Mouse (Mus musculus) skeletal muscle tissue, adult 2 months (tissue): ENCODE measurements around the gene Inf2.

Experiments used
- DNase-seq: peaks from one replicate; pipeline ENCODE4 v3.0.0-alpha.2; 2012; ENCODE audit warnings: low read depth, low spot score

The Inf2 gene

GRCm38 (mm10) chr12:112627097-112627881, 38.7 kb downstream of the Inf2 start:
- no peak for DNase-seq

GRCm38 (mm10) chr12:112628197-112628596, 39.6 kb downstream of the Inf2 start:
- no peak for DNase-seq

- peak; percentile 98 for DNase-seq
Measured at GRCm38 (mm10) chr12:112628928-112629721, 40.5 kb downstream of the Inf2 start.

GRCm38 (mm10) chr12:112630029-112630428, 41.4 kb downstream of the Inf2 start:
- peak; percentile 94 for DNase-seq

GRCm38 (mm10) chr12:112630796-112631195, 42.2 kb downstream of the Inf2 start:
- no peak for DNase-seq

GRCm38 (mm10) chr12:112631472-112631871, 42.9 kb downstream of the Inf2 start:
- no peak for DNase-seq

- DNase-seq: no peak
Measured at GRCm38 (mm10) chr12:112632084-112632777, 43.6 kb downstream of the Inf2 start.

- DNase-seq: no peak
Measured at GRCm38 (mm10) chr12:112632907-112633306, 44.3 kb downstream of the Inf2 start.

- DNase-seq: no peak
Measured at GRCm38 (mm10) chr12:112633686-112634085, 45.1 kb downstream of the Inf2 start.

GRCm38 (mm10) chr12:112639526-112639925, 50.9 kb downstream of the Inf2 start:
- no peak for DNase-seq

- no peak for DNase-seq
Measured at GRCm38 (mm10) chr12:112643126-112643525, 54.5 kb downstream of the Inf2 start.

GRCm38 (mm10) chr12:112644180-112644854, 55.7 kb downstream of the Inf2 start, which contains the start of gene Siva1:
Gene Siva1, plus strand, starts transcription at chr12:112644679.
- peak; percentile 99 for DNase-seq

- DNase-seq: no peak
Measured at GRCm38 (mm10) chr12:112644855-112645506, 56.4 kb downstream of the Inf2 start.

GRCm38 (mm10) chr12:112646139-112646538, 57.6 kb downstream of the Inf2 start:
- DNase-seq: no peak

GRCm38 (mm10) chr12:112648081-112648480, 59.5 kb downstream of the Inf2 start:
- DNase-seq: no peak

GRCm38 (mm10) chr12:112651778-112652439, 63.3 kb downstream of the Inf2 start:
- DNase-seq: no peak

- DNase-seq: peak; percentile 83
Measured at GRCm38 (mm10) chr12:112653157-112653824, 64.7 kb downstream of the Inf2 start.

GRCm38 (mm10) chr12:112654076-112654475, 65.5 kb downstream of the Inf2 start:
- DNase-seq: no peak

GRCm38 (mm10) chr12:112658619-112659018, 70.0 kb downstream of the Inf2 start:
- DNase-seq: no peak

- DNase-seq: no peak
Measured at GRCm38 (mm10) chr12:112659109-112659508, 70.5 kb downstream of the Inf2 start.
